ENCODE assay signal across 8 mouse cellular contexts in genomic region chr8:124827387-124827786, GRCm38 (mm10). TPM values are rescaled to one million over a fixed set of nuclear protein-coding genes. Genes with fewer than 3 reads are reported as not detected.
DNase-seq lines count a peak whose midpoint lies in the region; ATAC-seq and TF ChIP-seq lines count a peak whose summit lies in the region.

No protein-coding gene starts in this region.

- peak; percentile 89 for TF ChIP-seq CTCF in bone marrow macrophage, adult 2 months (IDR thresholded peaks at IDR 0.05; ENCODE audit: low read depth, low read length)
- peak; percentile 83 for TF ChIP-seq CTCF in kidney, adult 2 months (conservative IDR thresholded peaks at IDR 0.05; ENCODE audit: insufficient read depth, insufficient read length, low read depth, low read length)

- H3K9ac ChIP-seq in embryonic facial prominence, embryonic 14.5 days (ENCODE audit: low read depth, low read length) = no peak overlapping the region
- no peak overlapping the region for H3K9ac ChIP-seq in neural tube, embryonic 13.5 days

- no peak overlapping the region for H3K4me2 ChIP-seq in embryonic facial prominence, embryonic 14.5 days (ENCODE audit: low read depth, low read length)
- no peak overlapping the region for H3K4me2 ChIP-seq in neural tube, embryonic 13.5 days

- no peak overlapping the region for H3K27ac ChIP-seq in bone marrow macrophage, adult 2 months (ENCODE audit: insufficient read depth, low read depth, low read length)
- no peak overlapping the region for H3K27ac ChIP-seq in embryonic facial prominence, embryonic 14.5 days (replicated peaks; ENCODE audit: low read depth, low read length)
- H3K27ac ChIP-seq in kidney, adult 2 months (ENCODE audit: insufficient read depth, low read depth, low read length) = peak overlapping the region; percentile 48
- H3K27ac ChIP-seq in neural tube, embryonic 13.5 days (replicated peaks) = no peak overlapping the region

- no peak for ATAC-seq in embryonic facial prominence, embryonic 14.5 days (ENCODE audit: low read depth)
- peak; percentile 57 for ATAC-seq in neural tube, embryonic 13.5 days (ENCODE audit: low read depth)
- no peak for ATAC-seq in inflammation-experienced regulatory T-cells, adult 6 months

- no peaks in the 10 kb centered on the region for H3K9me3 ChIP-seq in embryonic facial prominence, embryonic 14.5 days (ENCODE audit: control insufficient read depth, low read length)
- no peaks in the 10 kb centered on the region for H3K9me3 ChIP-seq in neural tube, embryonic 13.5 days

- WGBS in embryonic facial prominence, embryonic 14.5 days = 2% methylated on average over 5 of the region's 5 CpGs
- WGBS in kidney, adult 2 months = 4% methylated on average over 5 of the region's 5 CpGs
- WGBS in neural tube, embryonic 13.5 days = 2% methylated on average over 5 of the region's 5 CpGs

- DNase-seq in urinary bladder, postnatal 25 days (ENCODE audit: low spot score) = peak; percentile 42
- no peak for DNase-seq in urinary bladder, postnatal 10 days (ENCODE audit: low spot score)
- DNase-seq in embryonic facial prominence, embryonic 14.5 days (ENCODE audit: low spot score) = peak; percentile 33
- peak; percentile 73 for DNase-seq in kidney, adult 2 months
- peak; percentile 59 for DNase-seq in left cerebral cortex, postnatal 4 days

- no peak overlapping the region for H3K4me3 ChIP-seq in bone marrow macrophage, adult 2 months (ENCODE audit: insufficient read depth, low read length)
- H3K4me3 ChIP-seq in embryonic facial prominence, embryonic 14.5 days (ENCODE audit: low read depth, low read length) = no peak overlapping the region
- H3K4me3 ChIP-seq in kidney, adult 2 months (ENCODE audit: insufficient read depth, low read depth, low read length) = no peak overlapping the region
- H3K4me3 ChIP-seq in neural tube, embryonic 13.5 days = no peak overlapping the region

- no peak for TF ChIP-seq POLR2A in bone marrow macrophage, adult 2 months (IDR thresholded peaks at IDR 0.05; ENCODE audit: borderline replicate concordance, low read depth, low read length)
- TF ChIP-seq POLR2A in kidney, adult 2 months (IDR thresholded peaks at IDR 0.05; ENCODE audit: low read depth, low read length) = no peak

- intact Hi-C loops in left cerebral cortex, postnatal 4 days (cut with DNase I) = no loop called here

- H3K27me3 ChIP-seq in embryonic facial prominence, embryonic 14.5 days (replicated peaks; ENCODE audit: control insufficient read depth, insufficient read depth, low read length) = no peaks in the 10 kb centered on the region
- no peaks in the 10 kb centered on the region for H3K27me3 ChIP-seq in kidney, adult 2 months (replicated peaks; ENCODE audit: control insufficient read depth, insufficient read depth, low read length)
- H3K27me3 ChIP-seq in neural tube, embryonic 13.5 days = no peaks in the 10 kb centered on the region; the same call in 1 of the 2 replicates

- peaks cover 18% of the 10 kb centered on the region for H3K4me1 ChIP-seq in bone marrow macrophage, adult 2 months (ENCODE audit: control insufficient read depth, insufficient read depth, low read length)
- no peaks in the 10 kb centered on the region for H3K4me1 ChIP-seq in embryonic facial prominence, embryonic 14.5 days (ENCODE audit: control insufficient read depth, insufficient read depth, low read length)
- H3K4me1 ChIP-seq in kidney, adult 2 months (ENCODE audit: control insufficient read depth, insufficient read depth, low read length) = peaks cover 6% of the 10 kb centered on the region
- H3K4me1 ChIP-seq in neural tube, embryonic 13.5 days (replicated peaks) = no peaks in the 10 kb centered on the region; the same call in 1 of the 2 replicates

- H3K36me3 ChIP-seq in embryonic facial prominence, embryonic 14.5 days (ENCODE audit: control insufficient read depth, insufficient read depth, low read length) = no peaks in the 10 kb centered on the region
- H3K36me3 ChIP-seq in kidney, adult 2 months (ENCODE audit: control insufficient read depth, insufficient read depth, low read length) = no peaks in the 10 kb centered on the region
- H3K36me3 ChIP-seq in neural tube, embryonic 13.5 days = peaks cover 77% of the 10 kb centered on the region

RNA-seq across cellular contexts. Expression of gene Trim67, which starts 34.5 kb away (rescaled TPM):
- polyA plus RNA-seq in bone marrow macrophage, adult 2 months (2012; ENCODE audit: insufficient read depth, insufficient read length, missing spikeins) = 0.09 TPM in 1 of 2 replicates, not detected in the other
- 0.97 and 1.1 TPM in 2 replicates for polyA plus RNA-seq in embryonic facial prominence, embryonic 14.5 days (2014; fragmentation: Nextera tagmentation; extraction: Ambion mirVana)
- polyA plus RNA-seq in kidney, adult 2 months (2012; rRNA removed) = 0.14 and 0.30 TPM in 2 replicates
- 100 to 1,000 TPM; 251 to 271 TPM for total RNA-seq in left cerebral cortex, postnatal 4 days (2021)
- polyA plus RNA-seq in neural tube, embryonic 13.5 days (2015; fragmentation: Nextera tagmentation; extraction: Ambion mirVana) = 21.1 TPM in 2 replicates
- not detected for polyA plus RNA-seq in inflammation-experienced regulatory T-cells, adult 6 months (2017; shearing (Covaris generic))

RNA-seq across cellular contexts. Expression of gene Gnpat, which starts 35.4 kb away (rescaled TPM):
- 33.4 and 34.6 TPM in 2 replicates for polyA plus RNA-seq in bone marrow macrophage, adult 2 months (2012; ENCODE audit: insufficient read depth, insufficient read length, missing spikeins)
- polyA plus RNA-seq in embryonic facial prominence, embryonic 14.5 days (2014; fragmentation: Nextera tagmentation; extraction: Ambion mirVana) = 96.4 and 97.8 TPM in 2 replicates
- polyA plus RNA-seq in kidney, adult 2 months (2012; rRNA removed) = 69.7 and 72.9 TPM in 2 replicates
- total RNA-seq in left cerebral cortex, postnatal 4 days (2021) = 10 to 100 TPM; 62.1 to 69.6 TPM
- polyA plus RNA-seq in neural tube, embryonic 13.5 days (2015; fragmentation: Nextera tagmentation; extraction: Ambion mirVana) = 80.4 and 82.9 TPM in 2 replicates
- polyA plus RNA-seq in inflammation-experienced regulatory T-cells, adult 6 months (2017; shearing (Covaris generic)) = 10 to 100 TPM; 31.4 to 39.2 (median 38.9) TPM

RNA-seq across cellular contexts. Expression of gene 2810004N23Rik, which starts 35.5 kb away (rescaled TPM):
- polyA plus RNA-seq in bone marrow macrophage, adult 2 months (2012; ENCODE audit: insufficient read depth, insufficient read length, missing spikeins) = 12.8 and 16.6 TPM in 2 replicates
- polyA plus RNA-seq in embryonic facial prominence, embryonic 14.5 days (2014; fragmentation: Nextera tagmentation; extraction: Ambion mirVana) = 35.3 and 36.5 TPM in 2 replicates
- polyA plus RNA-seq in kidney, adult 2 months (2012; rRNA removed) = 13.6 and 13.8 TPM in 2 replicates
- total RNA-seq in left cerebral cortex, postnatal 4 days (2021) = 10 to 100 TPM; 21.2 to 24.2 TPM
- polyA plus RNA-seq in neural tube, embryonic 13.5 days (2015; fragmentation: Nextera tagmentation; extraction: Ambion mirVana) = 27.2 and 29.7 TPM in 2 replicates
- 10 to 100 TPM; 29.1 to 31.9 (median 31.8) TPM for polyA plus RNA-seq in inflammation-experienced regulatory T-cells, adult 6 months (2017; shearing (Covaris generic))

Comparison
In these comparisons a context has a peak if more than half of its experiments do, and no peak if none do; other contexts are left out.
1. RNA of gene Trim67, which starts 34.5 kb away (polyA plus RNA-seq): 21.1 TPM in neural tube, embryonic 13.5 days; 0.97 to 1.1 TPM in embryonic facial prominence, embryonic 14.5 days, 0.14 to 0.30 TPM in kidney, adult 2 months, 0.09 TPM in bone marrow macrophage, adult 2 months and not detected in inflammation-experienced regulatory T-cells, adult 6 months; every median in the first group is over 10 times any median in the second.